Mouse (Mus musculus): Measurements from ENCODE around the gene Nefh.

Gene Nefh

GRCm38 (mm10) chr11:4953401-4953800 is 5.5 kb upstream of the Nefh start:
- in situ Hi-C loops (cut with MboI, MseI) = no loop called here

DNA sequence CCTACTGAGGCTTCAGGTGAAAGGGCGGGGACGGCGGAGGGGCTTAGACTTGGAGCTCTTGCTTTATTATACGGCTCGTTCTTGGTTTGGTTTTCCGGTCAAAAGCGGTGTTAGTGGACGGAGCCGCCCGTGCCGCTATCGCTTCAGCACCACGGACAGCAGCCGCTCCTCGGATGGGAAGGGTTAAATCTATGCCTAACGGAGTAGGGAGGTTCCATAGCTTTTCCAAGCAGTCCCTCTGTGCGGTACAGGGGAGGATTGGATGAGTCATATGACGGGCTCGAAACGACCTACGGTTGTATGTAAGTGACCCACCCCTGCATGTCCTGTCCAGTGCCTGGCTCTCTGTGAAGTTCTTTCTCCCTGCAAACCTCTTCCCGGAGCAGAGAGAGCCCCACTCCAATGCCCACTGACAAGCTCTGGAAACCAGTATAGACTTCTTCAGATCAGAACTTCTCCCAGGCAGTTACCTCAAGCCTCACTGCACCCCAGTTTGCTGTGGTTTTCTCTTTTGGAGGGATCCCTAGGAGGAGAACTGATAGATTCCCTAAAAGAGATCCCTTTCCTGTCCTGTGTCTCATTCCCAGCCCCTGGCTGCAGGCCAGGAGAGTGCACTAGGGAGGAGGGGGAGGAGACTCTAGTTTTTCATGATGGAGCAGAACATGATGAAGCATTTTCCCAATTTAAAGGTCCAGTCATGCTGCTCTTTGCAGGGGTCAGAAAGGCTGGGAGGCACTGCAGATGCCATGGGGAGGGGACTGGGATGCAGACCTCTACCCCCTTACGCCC is 1.6 kb upstream of the Nefh start:
- in situ Hi-C loops (cut with MboI, MseI) = no loop called here

DNA sequence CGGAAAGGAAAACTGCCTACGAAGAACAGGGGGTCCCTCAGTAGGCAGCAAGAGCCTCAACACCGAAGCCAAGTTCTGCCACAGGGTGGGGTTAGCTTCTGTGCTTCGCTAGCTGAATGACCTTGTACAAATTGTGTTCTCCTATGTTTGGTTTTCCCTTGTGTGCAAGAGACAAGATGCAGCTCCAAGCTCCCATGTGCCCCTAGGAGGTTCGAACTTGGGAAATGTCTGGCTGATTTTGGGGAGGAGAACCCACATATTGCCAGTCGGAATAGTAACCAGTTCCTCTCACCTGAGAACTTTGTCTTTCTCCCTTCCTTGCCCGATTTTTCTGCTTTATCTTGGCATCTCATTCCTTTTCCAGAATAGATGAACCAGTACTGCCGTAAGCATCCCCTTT is 928 bp upstream of the Nefh start:
- in situ Hi-C loops (cut with MboI, MseI) = no loop called here

DNA sequence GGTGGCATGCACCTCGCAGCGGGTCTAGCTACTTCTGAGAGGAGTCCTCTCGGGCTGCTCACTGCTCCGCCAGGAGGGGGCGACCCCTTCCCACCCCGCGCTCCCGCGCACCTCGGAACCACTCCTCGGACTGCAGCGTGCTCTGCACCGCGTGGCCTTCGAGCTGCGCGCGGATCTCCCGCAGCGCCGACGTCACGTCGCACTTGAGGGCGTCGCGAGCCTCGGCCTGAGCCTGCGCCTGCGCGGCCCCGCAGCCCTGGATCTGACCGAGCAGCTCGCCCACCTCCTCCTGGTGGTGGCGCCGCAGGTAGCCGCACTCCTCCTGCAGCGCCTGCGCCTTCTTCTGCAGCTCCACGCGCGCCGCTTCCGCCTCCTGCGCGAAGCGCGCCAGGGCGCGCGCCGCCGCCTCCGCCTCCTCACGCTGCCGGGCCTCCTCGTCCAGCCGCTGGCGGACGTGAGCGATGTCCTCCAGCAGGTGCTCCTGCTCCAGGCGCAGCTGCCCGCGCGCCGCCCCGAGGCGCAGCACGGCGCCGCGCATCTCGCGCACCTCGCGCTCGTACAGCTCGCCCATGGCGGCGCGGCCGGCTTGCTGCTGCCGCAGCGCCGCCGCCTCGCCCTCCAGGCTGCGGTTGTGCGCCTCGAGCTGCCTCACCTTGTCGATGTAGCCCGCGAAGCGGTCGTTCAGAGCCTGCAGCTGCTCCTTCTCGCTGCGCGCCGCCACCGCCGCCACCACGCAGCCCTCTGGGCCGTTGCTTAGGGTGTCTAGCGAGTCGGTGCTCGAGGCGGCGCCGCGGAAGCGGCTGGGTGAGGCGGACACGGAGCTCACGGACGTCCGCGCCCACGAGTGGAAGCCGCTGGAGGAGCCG is 684 bp downstream of the Nefh start:
- in situ Hi-C loops (cut with MboI, MseI) = no loop called here

GRCm38 (mm10) chr11:4946530-4946929 is 1.3 kb downstream of the Nefh start:
- in situ Hi-C loops (cut with MboI, MseI) = no loop called here

DNA sequence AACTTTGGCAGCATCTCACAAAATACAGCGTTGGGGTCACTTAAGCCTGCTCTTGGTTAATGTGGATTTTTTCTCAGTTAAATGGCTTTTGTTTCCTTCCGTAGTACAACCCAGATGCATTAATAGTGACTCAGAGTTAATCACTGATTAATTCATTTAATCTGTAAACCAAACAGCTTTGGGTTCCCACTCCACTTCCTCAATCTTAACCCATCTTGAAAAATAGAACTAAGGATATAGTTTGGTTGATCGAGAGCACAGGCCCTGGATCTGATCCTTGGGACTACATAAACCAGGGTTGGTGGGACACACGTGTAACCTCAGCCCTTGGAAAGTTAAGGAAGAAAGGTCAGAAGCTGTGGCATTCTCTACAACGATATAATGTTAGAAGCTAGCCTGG is 11.6 kb downstream of the Nefh start:
- in situ Hi-C loops (cut with MboI, MseI) = no loop called here

DNA sequence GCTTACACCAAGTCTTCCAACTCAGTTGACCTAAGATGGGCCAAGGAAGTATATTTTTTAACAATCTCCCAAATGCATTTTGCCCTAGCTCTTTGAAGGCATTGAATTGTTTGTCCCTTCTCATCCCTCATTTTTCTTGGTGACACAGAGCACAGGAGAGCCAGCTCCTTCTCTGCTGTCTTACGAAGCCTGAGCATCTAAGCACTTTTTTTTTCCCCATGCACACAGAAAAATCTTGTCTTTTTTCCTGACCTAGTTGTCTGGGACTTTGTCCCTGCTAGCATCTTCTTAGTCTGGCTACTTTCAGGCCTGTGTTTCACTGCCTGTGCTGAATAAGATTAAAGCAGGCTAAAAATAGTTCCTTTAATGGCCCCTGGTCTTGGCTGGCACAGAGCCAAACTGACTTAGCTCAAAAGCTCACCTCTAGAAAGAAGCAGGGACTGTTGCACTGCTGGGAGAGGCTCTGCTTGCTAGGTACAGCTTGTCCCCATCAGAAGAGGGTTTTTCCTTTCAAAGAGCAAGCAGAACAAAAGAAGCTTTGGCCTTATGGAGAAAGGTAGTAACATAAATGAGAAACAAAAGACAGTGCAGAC is 16.8 kb downstream of the Nefh start:
- in situ Hi-C loops (cut with MboI, MseI) = no loop called here

- in situ Hi-C loops (cut with MboI, MseI) = no loop called here
Measured at GRCm38 (mm10) chr11:4927224-4927623, 20.6 kb downstream of the Nefh start.

DNA sequence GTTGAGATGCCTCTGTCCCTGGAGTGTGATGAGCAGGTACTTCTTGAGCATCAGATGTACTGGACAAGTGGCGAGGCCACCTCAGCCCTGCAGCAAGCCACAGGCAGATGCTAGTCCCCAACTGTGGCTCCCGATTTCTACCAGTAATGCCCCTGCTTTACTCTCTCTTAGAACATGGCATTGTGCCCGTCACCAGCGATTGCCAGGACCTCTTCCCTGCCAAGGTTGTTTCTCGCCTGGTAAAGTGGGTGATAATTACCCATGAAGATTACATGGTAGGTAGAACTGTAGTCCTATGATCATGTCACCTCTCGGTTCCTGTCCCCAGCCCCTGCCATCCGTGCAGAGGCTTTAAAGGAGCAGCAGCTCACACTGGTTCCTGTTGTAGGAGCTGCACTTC is 26.1 kb downstream of the Nefh start:
- in situ Hi-C loops (cut with MboI, MseI) = no loop called here

- in situ Hi-C loops (cut with MboI, MseI) = no loop called here
Measured at GRCm38 (mm10) chr11:4921281-4921680, 26.6 kb downstream of the Nefh start.

DNA sequence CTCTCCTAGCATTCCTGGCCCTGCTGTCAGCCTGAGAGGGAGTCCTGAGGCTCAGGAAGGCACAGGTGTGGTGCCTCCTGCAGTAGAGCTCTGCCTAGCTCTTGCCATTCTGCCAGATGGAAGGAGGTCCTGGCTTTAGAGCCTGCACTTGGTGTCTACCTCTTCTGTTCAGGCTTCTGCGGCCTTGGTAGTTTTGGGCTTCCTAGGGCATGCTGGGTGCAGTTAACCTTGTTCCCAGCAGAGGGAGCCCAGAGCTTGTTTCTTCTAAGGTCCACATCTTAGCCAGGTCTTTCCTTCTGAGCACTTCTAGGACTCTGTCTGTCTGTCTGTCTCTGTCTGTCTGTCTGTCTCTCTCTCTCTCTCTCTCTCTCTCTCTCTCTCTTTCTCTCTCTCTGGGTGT is 31.8 kb downstream of the Nefh start:
- in situ Hi-C loops (cut with MboI, MseI) = loop anchor here (5.0 to 10.0 kb wide), 2 partner anchors 56 to 419 kb away; no protein-coding TSS in a partner anchor

GRCm38 (mm10) chr11:4906231-4906630 is 41.6 kb downstream of the Nefh start:
- in situ Hi-C loops (cut with MboI, MseI) = no loop called here

GRCm38 (mm10) chr11:4901956-4902355 is 45.9 kb downstream of the Nefh start:
- in situ Hi-C loops (cut with MboI, MseI) = no loop called here

DNA sequence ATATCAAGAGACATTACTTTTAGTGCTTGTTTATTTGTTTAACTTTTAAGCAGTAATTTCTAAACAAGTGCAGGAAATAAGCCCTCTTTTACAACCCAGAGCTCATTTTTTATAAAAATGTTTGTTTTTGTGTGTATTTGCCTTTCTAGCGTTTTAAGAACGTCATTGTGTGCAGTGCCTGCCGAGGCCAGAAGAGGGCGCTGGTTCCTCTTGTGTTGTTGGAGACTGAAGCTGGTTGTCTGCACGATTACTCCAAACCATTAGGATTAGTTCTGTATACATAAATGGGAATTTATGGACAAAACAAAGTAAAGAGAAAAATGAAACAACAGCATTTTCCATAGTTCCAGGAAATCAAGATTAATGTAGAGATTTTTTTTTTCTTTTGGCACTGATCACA is 47.4 kb downstream of the Nefh start:
- in situ Hi-C loops (cut with MboI, MseI) = no loop called here

- in situ Hi-C loops (cut with MboI, MseI) = no loop called here
Measured at GRCm38 (mm10) chr11:4894848-4895816, 52.7 kb downstream of the Nefh start, which contains the start of gene Thoc5. Gene Thoc5, plus strand, starts transcription at chr11:4895320.

All from T-helper 17 cell (primary cell).